Mouse (Mus musculus): ENCODE data around the gene Pnmal1. TPM values are rescaled to one million over a fixed set of nuclear protein-coding genes. Genes with fewer than 3 reads are reported as not detected.

Pnmal1 gene
- total RNA-seq, 2 experiments from 2014 or later = 103 to 121 TPM

GRCm38 (mm10) chr7:16978593-16978992 is 19.1 kb downstream of the Pnmal1 start:
- no peak overlapping the region for H3K4me3 ChIP-seq

GRCm38 (mm10) chr7:16980348-16980747 is 20.9 kb downstream of the Pnmal1 start:
- no peak for DNase-seq (ENCODE audit: low spot score in 2 of 2)
- no peak for TF ChIP-seq CTCF (conservative IDR thresholded peaks at IDR 0.05)
- peak overlapping the region; percentile 43 for H3K4me3 ChIP-seq
- H3K27ac ChIP-seq = peak overlapping the region; percentile 93

More at GRCm38 (mm10) chr7:16978593-16978992, 19.1 kb downstream of the Pnmal1 start:
- no peak for TF ChIP-seq CTCF (conservative IDR thresholded peaks at IDR 0.05)
- no peak overlapping the region for H3K27ac ChIP-seq
- DNase-seq (ENCODE audit: low spot score in 2 of 2) = no peak

- Histone ChIP-seq H3K4me3 (peak within 1 kb of the TSS; percentile 62), H3K27ac (peak within 1 kb of the TSS; percentile 95)
- TF ChIP-seq CTCF (conservative IDR thresholded peaks at IDR 0.05) = no peak
- peak; percentile 84 to 93 for DNase-seq (ENCODE audit: low spot score in 2 of 2)
Measured at GRCm38 (mm10) chr7:16982859-16983568, 23.5 kb downstream of the Pnmal1 start, which contains the start of gene Gm42372. TSS of gene Gm42372 (plus strand) at chr7:16983086.

GRCm38 (mm10) chr7:16987541-16988149 is 28.2 kb downstream of the Pnmal1 start:
- H3K27ac ChIP-seq = peak overlapping the region; percentile 46; the same call in 1 of the 2 replicates
- no peak for TF ChIP-seq CTCF (conservative IDR thresholded peaks at IDR 0.05)
- H3K4me3 ChIP-seq = no peak overlapping the region
- DNase-seq (ENCODE audit: low spot score in 2 of 2) = no peak

- Histone ChIP-seq H3K4me3 (no peak overlapping the region), H3K27ac (no peak overlapping the region)
- no peak for TF ChIP-seq CTCF (conservative IDR thresholded peaks at IDR 0.05)
- DNase-seq (ENCODE audit: low spot score in 2 of 2) = no peak
Measured at GRCm38 (mm10) chr7:16988405-16988804, 28.9 kb downstream of the Pnmal1 start.

GRCm38 (mm10) chr7:16990006-16990744 is 30.7 kb downstream of the Pnmal1 start:
- no peak for TF ChIP-seq CTCF (conservative IDR thresholded peaks at IDR 0.05)
- H3K4me3 ChIP-seq = no peak overlapping the region
- peak overlapping the region; percentile 46; the same call in 1 of the 2 replicates for H3K27ac ChIP-seq
- no peak for DNase-seq (ENCODE audit: low spot score in 2 of 2)

- no peak for TF ChIP-seq CTCF (conservative IDR thresholded peaks at IDR 0.05)
- DNase-seq (ENCODE audit: low spot score in 2 of 2) = no peak
- H3K27ac ChIP-seq = no peak overlapping the region
- H3K4me3 ChIP-seq = no peak overlapping the region
Measured at GRCm38 (mm10) chr7:16991681-16992450, 32.4 kb downstream of the Pnmal1 start.

GRCm38 (mm10) chr7:16992451-16992807 is 33.0 kb downstream of the Pnmal1 start, which contains the start of gene Ccdc8:
TSS of gene Ccdc8 (plus strand) at chr7:16992708.
- DNase-seq (ENCODE audit: low spot score in 2 of 2) = no peak
- Histone ChIP-seq H3K4me3 (peak within 1 kb of the TSS; percentile 38; the same call in 1 of the 2 replicates), H3K27ac (no peak within 1 kb of the TSS)
- no peak for TF ChIP-seq CTCF (conservative IDR thresholded peaks at IDR 0.05)

- peak in 1 of 2 experiments; percentile 46 for DNase-seq (ENCODE audit: low spot score in 2 of 2)
- TF ChIP-seq CTCF (conservative IDR thresholded peaks at IDR 0.05) = no peak
- Histone ChIP-seq H3K27ac (peak overlapping the region; percentile 55; the same call in 1 of the 2 replicates), H3K4me3 (peak overlapping the region; percentile 38)
Measured at GRCm38 (mm10) chr7:16993651-16994399, 34.3 kb downstream of the Pnmal1 start.

GRCm38 (mm10) chr7:16994400-16994799 is 34.9 kb downstream of the Pnmal1 start:
- no peak for TF ChIP-seq CTCF (conservative IDR thresholded peaks at IDR 0.05)
- no peak for DNase-seq (ENCODE audit: low spot score in 2 of 2)
- peak overlapping the region; percentile 38 for H3K4me3 ChIP-seq
- peak overlapping the region; percentile 55; the same call in 1 of the 2 replicates for H3K27ac ChIP-seq

GRCm38 (mm10) chr7:16995345-16995744 is 35.9 kb downstream of the Pnmal1 start:
- DNase-seq (ENCODE audit: low spot score in 2 of 2) = no peak
- TF ChIP-seq CTCF (conservative IDR thresholded peaks at IDR 0.05) = no peak
- no peak overlapping the region for H3K4me3 ChIP-seq
- H3K27ac ChIP-seq = no peak overlapping the region

- Histone ChIP-seq H3K27ac (peak overlapping the region; percentile 4; the same call in 1 of the 2 replicates), H3K4me3 (no peak overlapping the region)
- no peak for TF ChIP-seq CTCF (conservative IDR thresholded peaks at IDR 0.05)
- DNase-seq (ENCODE audit: low spot score in 2 of 2) = no peak
Measured at GRCm38 (mm10) chr7:16999233-16999632, 39.8 kb downstream of the Pnmal1 start.

Measured in layer of hippocampus, adult 2 months (tissue).